Mouse (Mus musculus): Measurements from ENCODE around the gene Foxb2.
"Not testable (repeated sequence)": the region's sequence is repeated elsewhere in the genome, so short reads cannot be mapped to it uniquely, and the experiment has no call there.

Foxb2 gene

DNA sequence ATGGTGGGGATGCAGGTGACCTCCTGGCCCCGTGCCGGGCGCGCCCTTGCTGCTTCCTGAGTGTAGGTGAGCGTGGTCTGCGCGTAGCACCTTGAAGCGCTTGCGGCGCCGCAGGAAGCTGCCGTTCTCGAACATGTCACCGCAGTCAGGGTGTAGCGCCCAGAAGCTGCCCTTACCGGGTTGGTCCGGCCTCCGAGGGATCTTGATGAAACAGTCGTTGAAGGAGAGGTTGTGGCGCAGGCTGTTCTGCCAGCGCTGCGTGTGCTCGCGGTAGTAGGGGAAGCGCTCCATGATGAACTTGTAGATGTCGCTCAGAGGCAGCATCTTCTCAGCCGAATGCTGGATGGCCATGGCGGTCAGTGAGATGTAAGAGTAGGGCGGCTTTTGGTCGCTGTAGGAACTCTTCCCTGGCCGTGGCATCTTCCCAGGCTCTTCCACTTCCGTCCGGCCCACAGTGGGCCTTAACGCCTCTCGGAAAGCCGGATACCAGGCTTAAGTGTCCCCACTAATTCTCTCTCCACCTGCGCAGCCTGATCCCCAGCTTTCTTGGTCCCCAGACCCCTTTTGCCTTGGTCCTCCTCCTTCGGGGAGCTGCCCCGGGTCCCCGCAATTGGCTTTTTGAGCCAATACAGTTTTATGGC lies at the start of gene Foxb2:
Foxb2 (minus strand) TSS at position 585 of the 641 bp plus-strand sequence.
- DNase-seq (ENCODE audit: low read depth): no peak

GRCm38 (mm10) chr19:16911507-16911906 lies 37.9 kb upstream of the Foxb2 start:
- no peak for DNase-seq (ENCODE audit: low read depth)

DNA sequence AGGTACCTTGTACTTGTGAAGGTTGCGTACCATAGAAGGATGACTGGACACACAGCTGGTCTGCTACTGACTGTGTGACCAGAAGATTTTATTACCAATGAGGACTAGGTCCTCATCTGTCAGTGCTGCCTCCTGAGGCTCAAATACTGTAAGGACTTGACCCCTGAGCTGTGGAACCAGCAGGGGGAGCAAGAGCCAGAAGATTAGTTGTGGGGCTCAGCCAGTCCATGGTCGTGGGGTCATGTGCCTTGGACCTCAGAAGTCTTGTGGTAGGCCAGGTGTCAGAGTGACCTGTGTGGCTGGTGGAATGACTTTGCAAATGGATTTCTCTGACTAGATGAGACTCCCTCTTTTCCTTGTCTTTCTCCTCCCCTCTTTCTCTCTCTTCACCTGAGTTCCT lies 29.5 kb upstream of the Foxb2 start:
- DNase-seq (ENCODE audit: low read depth): peak; percentile 17

GRCm38 (mm10) chr19:16899716-16900115 lies 26.1 kb upstream of the Foxb2 start:
- peak; percentile 47 for DNase-seq (ENCODE audit: low read depth)

GRCm38 (mm10) chr19:16898576-16898975 lies 25.0 kb upstream of the Foxb2 start:
- DNase-seq (ENCODE audit: low read depth): peak; percentile 84

GRCm38 (mm10) chr19:16876458-16876770 lies 2.8 kb upstream of the Foxb2 start:
- DNase-seq (ENCODE audit: low read depth): no peak

GRCm38 (mm10) chr19:16875631-16876457 lies 2.2 kb upstream of the Foxb2 start:
- DNase-seq (ENCODE audit: low read depth): no peak

DNA sequence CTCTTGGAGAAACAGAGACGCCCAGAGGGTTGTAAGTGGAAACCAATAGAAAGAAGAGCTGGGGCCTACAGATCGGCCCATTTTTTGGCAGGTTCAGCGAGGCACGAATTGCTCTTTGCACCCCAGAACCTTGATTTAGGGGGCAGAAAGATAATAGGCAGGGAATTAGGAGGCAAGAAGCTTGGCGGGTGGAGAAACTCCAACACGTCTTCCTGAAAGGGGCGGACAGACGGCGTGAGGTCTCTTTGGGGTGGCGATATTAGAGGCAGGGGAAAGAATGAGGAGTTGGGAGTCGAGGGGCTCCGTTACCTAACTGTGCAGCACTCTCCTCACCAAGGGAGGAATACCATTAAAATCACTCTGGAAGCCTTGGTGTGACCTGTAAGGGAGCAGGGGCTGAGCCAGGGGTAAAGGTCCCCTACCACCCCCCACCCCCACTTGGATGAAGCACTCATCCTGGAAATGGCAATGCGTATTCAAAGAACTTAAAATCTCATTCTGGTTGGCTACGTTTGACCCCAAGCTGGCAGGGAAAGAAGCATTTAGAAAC lies 1.5 kb upstream of the Foxb2 start:
- DNase-seq (ENCODE audit: low read depth): no peak

- DNase-seq (ENCODE audit: low read depth): no peak
Observed at GRCm38 (mm10) chr19:16873942-16874861, 597 bp upstream of the Foxb2 start.

GRCm38 (mm10) chr19:16872331-16873180 lies 1.0 kb downstream of the Foxb2 start:
- DNase-seq (ENCODE audit: low read depth): no peak

GRCm38 (mm10) chr19:16871192-16871760 lies 2.3 kb downstream of the Foxb2 start:
- DNase-seq (ENCODE audit: low read depth): no peak

GRCm38 (mm10) chr19:16870501-16871191 lies 3.0 kb downstream of the Foxb2 start:
- no peak for DNase-seq (ENCODE audit: low read depth)

DNA sequence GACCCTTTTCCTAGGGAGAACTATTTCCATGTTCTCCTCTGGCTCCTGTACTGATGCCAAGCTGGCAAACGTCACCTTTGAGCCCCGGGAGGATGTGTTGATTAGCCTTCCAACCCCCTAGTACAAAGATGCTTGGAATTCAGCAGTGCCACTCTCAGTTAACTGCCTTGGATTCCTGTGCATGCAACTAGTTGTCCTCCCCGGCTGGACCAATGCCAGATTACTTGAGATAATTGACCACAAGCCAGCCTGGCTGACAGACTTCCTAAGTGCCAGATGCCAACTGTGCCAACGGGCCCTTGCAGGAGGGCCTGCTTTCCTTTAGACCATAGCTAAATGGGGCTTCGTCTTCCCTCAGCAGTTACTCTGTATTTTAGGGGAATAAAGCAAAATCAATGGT lies 5.1 kb downstream of the Foxb2 start:
- peak; percentile 34 for DNase-seq (ENCODE audit: low read depth)

DNA sequence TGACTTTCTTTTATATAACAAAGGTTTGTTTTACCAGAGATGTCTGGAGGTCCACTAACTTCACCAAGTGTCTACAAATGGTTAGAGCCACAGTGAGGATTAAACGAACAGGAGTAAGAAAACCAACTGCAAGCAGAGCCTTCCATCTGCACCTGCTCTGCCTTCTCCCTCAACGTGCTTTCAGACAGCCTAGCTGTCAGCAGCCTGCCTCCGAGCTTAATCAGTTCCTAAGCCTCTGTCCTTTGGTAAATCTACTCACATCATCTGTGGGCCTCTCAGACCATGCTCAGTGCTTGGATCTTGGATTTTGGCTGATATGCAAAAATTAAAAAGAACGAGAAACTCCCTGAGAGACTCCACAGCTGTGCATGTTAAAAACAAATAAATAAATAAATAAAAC lies 15.0 kb downstream of the Foxb2 start:
- no peak for DNase-seq (ENCODE audit: low read depth)

DNA sequence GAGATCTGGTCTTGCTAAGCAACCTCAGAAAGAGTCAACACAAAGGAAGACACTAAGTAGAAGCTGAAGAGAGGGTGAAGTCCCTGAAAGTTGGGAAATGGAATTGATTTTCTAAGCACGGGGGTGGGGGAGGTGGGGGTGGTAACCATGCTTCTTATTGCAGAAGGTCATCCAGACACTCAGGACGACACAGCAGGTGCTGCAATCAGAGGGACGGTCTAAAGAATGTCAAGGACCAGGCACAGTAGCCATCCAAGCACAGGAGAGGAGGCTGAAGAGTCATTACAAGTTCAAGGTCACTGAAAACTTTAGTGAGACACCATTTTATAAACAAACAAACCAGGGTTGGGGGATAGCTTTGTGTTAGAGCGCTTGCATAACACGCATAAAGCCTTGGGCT lies 16.9 kb downstream of the Foxb2 start:
- no peak for DNase-seq (ENCODE audit: low read depth)

GRCm38 (mm10) chr19:16844091-16844490 lies 29.5 kb downstream of the Foxb2 start:
- DNase-seq (ENCODE audit: low read depth): not testable (repeated sequence)

DNA sequence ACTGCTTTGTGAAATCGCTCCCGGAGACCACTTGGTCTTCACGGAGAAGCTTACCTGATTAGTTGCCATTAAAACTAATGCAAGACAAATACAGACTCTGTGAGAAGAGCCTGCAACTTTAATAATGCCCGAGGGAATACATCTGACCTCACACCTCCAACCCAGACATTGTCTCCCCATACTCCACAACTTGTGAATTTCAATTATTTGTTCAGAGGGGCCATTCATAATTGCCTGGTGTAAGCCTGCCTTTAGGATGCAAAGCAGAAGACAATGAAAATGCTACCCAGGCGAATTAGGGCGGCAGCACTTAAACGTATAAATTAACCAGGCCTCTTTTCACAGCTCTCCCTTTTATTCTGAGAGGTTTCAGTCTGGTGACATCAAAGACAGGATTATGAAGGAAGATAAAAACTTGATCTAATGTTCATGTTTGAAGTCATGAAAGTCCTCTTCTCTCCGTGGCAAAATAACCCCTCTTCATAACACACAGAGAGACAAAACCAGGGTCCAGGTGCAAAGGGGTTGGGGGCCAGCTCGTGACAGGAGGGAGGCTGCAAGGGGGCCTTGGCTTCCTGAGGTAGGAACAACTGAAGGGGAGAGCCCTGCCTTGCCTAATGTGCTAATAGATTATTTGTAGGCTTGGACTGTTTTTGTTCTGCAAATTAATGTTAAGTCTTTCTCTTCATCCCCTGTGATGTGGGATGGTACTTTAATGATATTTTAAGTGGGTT lies 31.9 kb downstream of the Foxb2 start:
- no peak for DNase-seq (ENCODE audit: low read depth)

- no peak for DNase-seq (ENCODE audit: low read depth)
Observed at GRCm38 (mm10) chr19:16841001-16841400, 32.6 kb downstream of the Foxb2 start.

- DNase-seq (ENCODE audit: low read depth): no peak
Observed at GRCm38 (mm10) chr19:16827657-16828056, 45.9 kb downstream of the Foxb2 start.

DNA sequence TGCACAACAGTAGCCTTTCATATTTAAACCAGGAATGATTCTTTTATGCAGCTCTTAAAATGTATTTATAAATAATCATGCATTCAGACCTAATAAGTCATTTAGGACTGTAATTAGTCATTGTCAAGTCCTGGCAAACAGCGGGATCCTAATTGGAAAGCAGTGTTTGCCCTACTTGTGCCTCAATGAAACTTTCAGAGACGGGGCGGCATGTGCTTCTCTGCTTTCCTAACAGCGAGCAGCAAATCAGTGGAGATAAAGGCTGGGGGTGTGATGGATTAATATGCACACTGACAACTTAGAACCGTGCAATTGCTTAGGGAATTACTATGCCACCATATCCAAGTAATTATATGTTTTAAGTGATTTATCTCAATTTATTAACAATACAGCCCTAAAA lies 48.4 kb downstream of the Foxb2 start:
- no peak for DNase-seq (ENCODE audit: low read depth)

Measured in NIH3T3 (cell line).